Comparison of ENCODE assay signal across 18 mouse cellular contexts in genomic region chr6:91095072-91095601, GRCm38 (mm10). TPM values are rescaled to one million over a fixed set of nuclear protein-coding genes. Genes with fewer than 3 reads are reported as not detected.
A peak's percentile ranks its signal among the peaks of the same experiment; 100 is the strongest.
DNase-seq lines count a peak whose midpoint lies in the region; ATAC-seq and TF ChIP-seq lines count a peak whose summit lies in the region.
"Had no signal": no experiment of that assay in that cellular context is flagged by ENCODE, and none has a peak within 500 bp of the region (broad histone marks: within the 10 kb centered on the region; RNA-seq: fewer than 3 reads in every experiment).

No protein-coding gene starts in this region.

- no peak for ATAC-seq in erythroid progenitor cell, adult 5-6 weeks (replicated peaks; ENCODE audit: low FRiP score, poor library complexity, severe bottlenecking)
- ATAC-seq: hindbrain, embryonic 16.5 days; intestine, postnatal 0 days; midbrain, embryonic 15.5 days had no signal

- peak overlapping the region; percentile 31; the same call in 1 of the 2 replicates for H3K27ac ChIP-seq in gastrocnemius, adult 2 months
- H3K27ac ChIP-seq: embryonic facial prominence, embryonic 12.5 days; heart, embryonic 10.5 days; liver, embryonic 13.5 days; lung, embryonic 15.5 days; midbrain, embryonic 15.5 days had no signal

- intact Hi-C loops in gastrocnemius, adult 2 months (cut with DNase I) = no loop called here

- H3K4me3 ChIP-seq in gastrocnemius, adult 2 months = no peak overlapping the region
- H3K4me3 ChIP-seq: embryonic facial prominence, embryonic 12.5 days; heart, embryonic 10.5 days; liver, embryonic 13.5 days; lung, embryonic 15.5 days; midbrain, embryonic 15.5 days had no signal

- no peak for TF ChIP-seq CTCF in gastrocnemius, adult 2 months (IDR thresholded peaks at IDR 0.05)

- no peak for DNase-seq in gastrocnemius, adult 2 months
- no peak for DNase-seq in gastrocnemius, postnatal 4 days (ENCODE audit: low spot score in 2 of 2)
- DNase-seq in right cerebral cortex, postnatal 10 days (ENCODE audit: low spot score in 2 of 2) = peak; percentile 40 to 65
- no peak for DNase-seq in right cerebral cortex, postnatal 4 days
- DNase-seq in layer of hippocampus, postnatal 36 days = peak; percentile 33 to 58
- no peak for DNase-seq in cerebellum, adult 9-10 months
- DNase-seq: adrenal gland, postnatal 10 days; cerebellum, adult 2 months; gastrocnemius, postnatal 14 days; kidney, postnatal 25 days; liver, embryonic 13.5 days had no signal

RNA-seq across cellular contexts. Expression of gene Nup210, which starts 21.5 kb away (rescaled TPM):
- total RNA-seq in gastrocnemius, adult 2 months (2021) = 10 to 100 TPM; 18.8 to 31.7 TPM
- 10 to 100 TPM; 29.9 to 34.0 TPM for total RNA-seq in gastrocnemius, postnatal 4 days (2021)
- 10 to 100 TPM; 19.1 to 24.7 TPM for total RNA-seq in layer of hippocampus, postnatal 36 days (2021)
- 240 and 274 TPM in 2 replicates for total RNA-seq in erythroid progenitor cell, adult 5-6 weeks (2015; ENCODE audit: low replicate concordance)
- total RNA-seq in erythroid progenitor cell, adult 5-6 weeks (2017; ENCODE audit: low replicate concordance) = 176 and 259 TPM in 2 replicates

Comparison
In these comparisons a context has a peak if more than half of its experiments do, and no peak if none do; other contexts are left out.
1. DNase-seq: peak in right cerebral cortex, postnatal 10 days (2 of 2) and layer of hippocampus, postnatal 36 days (2 of 2); none in gastrocnemius, adult 2 months (single experiment), gastrocnemius, postnatal 4 days (0 of 2), right cerebral cortex, postnatal 4 days (single experiment) and cerebellum, adult 9-10 months (single experiment).
2. RNA of gene Nup210, which starts 21.5 kb away (total RNA-seq): 176 to 274 TPM in erythroid progenitor cell, adult 5-6 weeks; 29.9 to 34.0 TPM in gastrocnemius, postnatal 4 days, 18.8 to 31.7 TPM in gastrocnemius, adult 2 months and 19.1 to 24.7 TPM in layer of hippocampus, postnatal 36 days; every median in the first group is over 4 times any median in the second.